ENCODE assay signal across 8 mouse cellular contexts in the genomic region with DNA sequence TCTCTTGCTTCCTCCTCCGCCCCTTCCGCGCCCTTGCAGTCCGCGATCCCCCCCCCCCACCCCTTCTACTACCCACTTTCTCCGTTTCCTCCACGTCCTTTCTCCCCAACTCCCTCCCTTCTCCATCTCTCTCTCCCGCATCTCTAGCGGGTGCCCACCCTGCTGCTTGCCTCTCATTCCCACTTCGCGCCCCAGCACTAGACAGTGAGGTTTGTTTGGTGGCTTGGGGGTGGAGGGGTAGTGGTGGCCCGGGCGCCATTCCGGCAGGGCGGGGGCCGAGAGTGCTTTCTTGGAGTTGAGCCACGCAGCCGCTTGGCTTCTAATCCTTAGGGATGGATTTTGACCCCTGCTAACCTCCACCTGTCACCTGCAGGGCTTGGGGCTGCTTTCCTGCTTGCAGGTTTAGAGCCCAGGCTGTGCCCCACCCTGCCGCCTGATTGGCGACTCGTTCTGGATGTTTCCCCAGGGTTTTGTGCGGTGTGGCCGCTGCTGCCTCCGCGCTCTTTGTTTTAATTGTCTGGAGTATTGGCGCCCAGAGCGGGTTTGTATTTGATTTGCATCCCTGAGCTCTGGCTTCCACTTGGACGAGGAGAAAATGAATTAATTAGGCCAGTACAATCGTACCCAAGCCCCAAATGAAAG. TPM values are rescaled to one million over a fixed set of nuclear protein-coding genes. Genes with fewer than 3 reads are reported as not detected.
DNase-seq lines count a peak whose midpoint lies in the region; ATAC-seq lines count a peak whose summit lies in the region.

A gene (minus strand): TSS at position 217 of the 642 bp plus-strand sequence.

- peaks cover 45% of the 10 kb centered on the region for H3K27me3 ChIP-seq in embryonic facial prominence, embryonic 15.5 days
- H3K27me3 ChIP-seq in hindbrain, embryonic 10.5 days (ENCODE audit: insufficient read depth, poor library complexity, severe bottlenecking): peaks cover 58% of the 10 kb centered on the region

- peak within 1 kb of the TSS; percentile 33; the same call in 1 of the 2 replicates for H3K9ac ChIP-seq in embryonic facial prominence, embryonic 15.5 days

- peak; percentile 58 for ATAC-seq in embryonic facial prominence, embryonic 15.5 days (ENCODE audit: insufficient number of reproducible peaks, low FRiP score, low TSS enrichment, low read depth)

- peak within 1 kb of the TSS; percentile 56 for H3K4me3 ChIP-seq in embryonic facial prominence, embryonic 15.5 days (replicated peaks)
- H3K4me3 ChIP-seq in hindbrain, embryonic 10.5 days: peak within 1 kb of the TSS; percentile 76
- H3K4me3 ChIP-seq in macrophage (ENCODE audit: inconsistent target): peak within 1 kb of the TSS; percentile 6; the same call in 1 of the 2 replicates

- H3K4me1 ChIP-seq in embryonic facial prominence, embryonic 15.5 days: peaks cover 22% of the 10 kb centered on the region
- peaks cover 42% of the 10 kb centered on the region for H3K4me1 ChIP-seq in hindbrain, embryonic 10.5 days (replicated peaks)

- peak; percentile 22 for DNase-seq in adrenal gland, adult 2 months
- no peak for DNase-seq in adrenal gland, postnatal 25 days
- DNase-seq in adrenal gland, postnatal 14 days: peak; percentile 32
- peak; percentile 52 for DNase-seq in hindbrain, embryonic 10.5 days (ENCODE audit: low spot score)
- peak in 1 of 2 experiments; percentile 26 for DNase-seq in layer of hippocampus, postnatal 36 days
- peak; percentile 26 for DNase-seq in thymus, postnatal 4 days

- H3K9me3 ChIP-seq in embryonic facial prominence, embryonic 15.5 days (replicated peaks): no peaks in the 10 kb centered on the region
- H3K9me3 ChIP-seq in hindbrain, embryonic 10.5 days: no peaks in the 10 kb centered on the region

- H3K27ac ChIP-seq in embryonic facial prominence, embryonic 15.5 days (replicated peaks): no peak within 1 kb of the TSS
- peak within 1 kb of the TSS; percentile 90 for H3K27ac ChIP-seq in hindbrain, embryonic 10.5 days
- H3K27ac ChIP-seq in macrophage: no peak within 1 kb of the TSS

- no peaks in the 10 kb centered on the region for H3K79me2 ChIP-seq in macrophage (ENCODE audit: inconsistent target)

- peak within 1 kb of the TSS; percentile 99 for H3K4me2 ChIP-seq in embryonic facial prominence, embryonic 15.5 days (replicated peaks)

- 1% methylated on average over 22 of the region's 29 CpGs for WGBS in embryonic facial prominence, embryonic 15.5 days
- under 1% methylated on average over 27 of the region's 29 CpGs for WGBS in hindbrain, embryonic 10.5 days
- 5% methylated on average over 23 of the region's 29 CpGs for WGBS in macrophage (ENCODE audit: missing documents)

- no peaks in the 10 kb centered on the region for H3K36me3 ChIP-seq in embryonic facial prominence, embryonic 15.5 days
- H3K36me3 ChIP-seq in hindbrain, embryonic 10.5 days: no peaks in the 10 kb centered on the region
- no peaks in the 10 kb centered on the region for H3K36me3 ChIP-seq in macrophage (ENCODE audit: inconsistent target)

RNA-seq across cellular contexts. Expression of the gene that starts here (rescaled TPM):
- 1 to 10 TPM in 1 of 2 experiments, under 1 TPM in 1; 0.95 to 2.0 TPM for total RNA-seq in adrenal gland, adult 2 months (2021)
- 0.89 and 0.97 TPM in 2 replicates for polyA plus RNA-seq in adrenal gland, adult 2 months (2012; rRNA removed)
- total RNA-seq in adrenal gland, postnatal 25 days (2021): 2.0 and 3.7 TPM in 2 replicates
- total RNA-seq in adrenal gland, postnatal 14 days (2021): 2.9 and 3.0 TPM in 2 replicates
- 4.0 TPM in 2 replicates for polyA plus RNA-seq in embryonic facial prominence, embryonic 15.5 days (2015; fragmentation: Nextera tagmentation; extraction: Ambion mirVana)
- 2.3 and 2.7 TPM in 2 replicates for polyA plus RNA-seq in hindbrain, embryonic 10.5 days (2016; fragmentation: Nextera tagmentation; extraction: Ambion mirVana)
- 10 to 100 TPM; 40.7 to 44.2 TPM for total RNA-seq in layer of hippocampus, postnatal 36 days (2021)
- 1 to 10 TPM; 3.0 to 9.5 (median 5.6) TPM for total RNA-seq in macrophage (2018; cell fraction: chromatin; rRNA removed)
- total RNA-seq in macrophage (2018; cell fraction: cytosol; rRNA removed): 1 to 10 TPM; 1.2 to 4.0 (median 2.2) TPM
- total RNA-seq in macrophage (2018; cell fraction: nucleus; rRNA removed): 10 to 100 TPM in 1 of 26 experiments, 1 to 10 TPM in 25; 2.5 to 12.8 (median 3.6) TPM
- polyA plus RNA-seq in macrophage (2018): 2.2 to 4.1 TPM (median 3.3 TPM) in 3 replicates

Comparison
In these comparisons a context has a peak if more than half of its experiments do, and no peak if none do; other contexts are left out.
1. H3K4me3 ChIP-seq: peak in every context shown above with its lines; median percentile 76 in hindbrain, embryonic 10.5 days; 56 in embryonic facial prominence, embryonic 15.5 days; 6 in macrophage.